Mouse (Mus musculus) lung, adult 2 months (tissue): ENCODE results near the gene Xiap.

Experiments
- CTCF ChIP-seq: fragments of 200-500 bp; IDR thresholded peaks from 2 replicates; pipeline ENCODE4 v1.5.1; 2011; ENCODE audit warnings: mild to moderate bottlenecking, low read length, control low read depth; ENCODE audit not compliant: insufficient read depth
- POLR2A ChIP-seq: fragments of 200-500 bp; IDR thresholded peaks from 2 replicates; pipeline ENCODE4 v1.6.1; 2011; ENCODE audit warnings: low read depth, mild to moderate bottlenecking, control low read depth, low read length, borderline replicate concordance; ENCODE audit errors: extremely low read depth

GRCm38 (mm10) chrX:42087731-42088130 is 28.3 kb downstream of the Xiap start:
- TF ChIP-seq POLR2A: no peak
- no peak for TF ChIP-seq CTCF
